Mouse (Mus musculus) MEL (cell line): ENCODE data around the gene Miip.
"Not testable (repeated sequence)": the region's sequence is repeated elsewhere in the genome, so short reads cannot be mapped to it uniquely, and the experiment has no call there.

Experiments
- CHD1 ChIP-seq: IDR thresholded peaks from 2 replicates; pipeline ENCODE4 v1.6.1; 2012; ENCODE audit warnings: low read depth, mild to moderate bottlenecking, inconsistent platforms, low read length, improper control_type of control experiment
- CTCF ChIP-seq, 3 experiments: IDR thresholded peaks in 2 of 3; conservative IDR thresholded peaks in 1 of 3; 2 replicates each; pipeline ENCODE4 v1.5.1; 2011 to 2012; ENCODE audit warnings: low read length in 3 of 3, low read depth in 2 of 3, mild to moderate bottlenecking in 2 of 3, improper control_type of control experiment in 1 of 3, inconsistent platforms in 1 of 3, mixed read lengths in 1 of 3, moderate library complexity in 1 of 3; ENCODE audit not compliant: control insufficient read depth in 1 of 3, insufficient read depth in 1 of 3, poor library complexity in 1 of 3, severe bottlenecking in 1 of 3
- EP300 ChIP-seq, 2 experiments: IDR thresholded peaks; 2 replicates each; pipeline ENCODE4 v1.6.1; 2011; ENCODE audit warnings: improper control_type of control experiment in 2 of 2, low read length in 2 of 2, low read depth in 1 of 2, mild to moderate bottlenecking in 1 of 2
- GATA1 ChIP-seq: IDR thresholded peaks from 2 replicates; pipeline ENCODE4 v1.6.1; 2011; ENCODE audit warnings: low read depth, low read length, improper control_type of control experiment
- HCFC1 ChIP-seq: IDR thresholded peaks from 2 replicates; pipeline ENCODE4 v1.6.1; 2012; ENCODE audit warnings: low read depth, mild to moderate bottlenecking, inconsistent platforms, low read length, improper control_type of control experiment, moderate library complexity
- JUND ChIP-seq: IDR thresholded peaks from 2 replicates; pipeline ENCODE4 v1.6.1; 2011; ENCODE audit warnings: low read depth, mild to moderate bottlenecking, improper control_type of control experiment, low read length
- KAT2A ChIP-seq: conservative IDR thresholded peaks from 2 replicates; pipeline ENCODE4 v1.6.1; 2012; ENCODE audit warnings: low read depth, low read length, improper control_type of control experiment, inconsistent platforms
- MYB ChIP-seq: IDR thresholded peaks from 2 replicates; pipeline ENCODE4 v1.6.1; 2011; ENCODE audit warnings: mild to moderate bottlenecking, low read depth, low read length, improper control_type of control experiment
- POLR2A ChIP-seq, 2 experiments: IDR thresholded peaks; 2 replicates each; pipeline ENCODE4 v1.6.1; 2011 to 2012; ENCODE audit warnings: low read length in 2 of 2, mild to moderate bottlenecking in 2 of 2, control low read depth in 1 of 2, improper control_type of control experiment in 1 of 2, low read depth in 1 of 2, moderate library complexity in 1 of 2; ENCODE audit not compliant: control insufficient read depth in 1 of 2, insufficient read depth in 1 of 2, poor library complexity in 1 of 2
- POLR2AphosphoS2 ChIP-seq: IDR thresholded peaks from 2 replicates; pipeline ENCODE4 v1.6.1; 2011; ENCODE audit warnings: low read length, improper control_type of control experiment
- ZKSCAN1 ChIP-seq: IDR thresholded peaks from 2 replicates; pipeline ENCODE4 v1.6.1; 2012; ENCODE audit warnings: low read depth, mild to moderate bottlenecking, inconsistent platforms, low read length, improper control_type of control experiment, moderate library complexity
- ZMIZ1 ChIP-seq: IDR thresholded peaks from 2 replicates; pipeline ENCODE4 v1.6.1; 2012; ENCODE audit warnings: low read depth, mild to moderate bottlenecking, inconsistent platforms, low read length, improper control_type of control experiment, moderate library complexity

DNA sequence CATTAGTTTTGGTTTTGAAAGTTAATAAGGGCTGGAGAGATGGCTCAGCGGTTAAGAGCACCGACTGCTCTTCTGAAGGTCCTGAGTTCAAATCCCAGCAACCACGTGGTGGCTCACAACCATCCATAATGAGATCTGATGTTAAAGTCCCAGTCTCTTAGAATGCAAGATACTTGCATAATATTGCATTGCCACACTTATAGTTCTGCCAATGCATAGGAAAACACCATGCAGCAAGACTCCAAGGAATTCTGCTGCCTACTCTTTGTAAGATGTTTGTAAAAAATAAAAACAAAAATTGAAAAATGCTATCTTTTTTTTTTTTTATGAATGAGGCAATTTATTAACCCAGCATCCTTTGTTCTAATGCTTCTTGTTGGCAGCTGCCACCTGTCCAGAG, 47.2 kb downstream of the Miip start:
- not testable (repeated sequence) for TF ChIP-seq KAT2A; EP300 (IDR thresholded peaks at IDR 0.05; ENCODE audit: low read depth in 1 of 2, low read length in 2 of 2); POLR2A (IDR thresholded peaks at IDR 0.05; ENCODE audit: control insufficient read depth in 1 of 2, insufficient read depth in 1 of 2, low read depth in 1 of 2, low read length in 2 of 2, poor library complexity in 1 of 2); CTCF (IDR thresholded peaks at IDR 0.05 in 2 of 3, conservative IDR thresholded peaks at IDR 0.05 in 1 of 3; ENCODE audit: control insufficient read depth in 1 of 3, insufficient read depth in 1 of 3, low read depth in 2 of 3, low read length in 3 of 3, poor library complexity in 1 of 3, severe bottlenecking in 1 of 3); CHD1; MYB; JUND; POLR2AphosphoS2; ZKSCAN1; ZMIZ1; GATA1; HCFC1
